Mouse (Mus musculus) testis, adult 2 months (tissue): ENCODE data around the gene Tspan17. TPM values are rescaled to one million over a fixed set of nuclear protein-coding genes. Genes with fewer than 3 reads are reported as not detected.

Experiments
- H3K27ac ChIP-seq: fragments of 200-500 bp; 2 replicates; pipeline ENCODE4 v1.5.1; 2012; ENCODE audit warnings: low read depth, low read length; ENCODE audit not compliant: control insufficient read depth, insufficient read depth
- H3K27me3 ChIP-seq: fragments of 200-500 bp; 2 replicates; pipeline ENCODE4 v1.6.1; 2012; ENCODE audit warnings: mild to moderate bottlenecking, low read length, moderate library complexity; ENCODE audit not compliant: control insufficient read depth, insufficient read depth
- H3K36me3 ChIP-seq: fragments of 200-500 bp; 2 replicates; pipeline ENCODE4 v1.6.1; 2012; ENCODE audit warnings: mild to moderate bottlenecking, low read length; ENCODE audit not compliant: control insufficient read depth, insufficient read depth
- H3K4me1 ChIP-seq: fragments of 200-500 bp; 2 replicates; pipeline ENCODE4 v1.6.1; 2012; ENCODE audit warnings: low read length; ENCODE audit not compliant: control insufficient read depth, insufficient read depth
- H3K4me3 ChIP-seq: fragments of 200-500 bp; 2 replicates; pipeline ENCODE4 v1.5.1; 2012; ENCODE audit warnings: low read depth, mild to moderate bottlenecking, low read length, moderate library complexity, mixed read lengths; ENCODE audit not compliant: control insufficient read depth
- CTCF ChIP-seq: fragments of 200-500 bp; IDR thresholded peaks from 2 replicates; pipeline ENCODE4 v1.5.1; 2012; ENCODE audit warnings: low read depth, mild to moderate bottlenecking, inconsistent platforms, low read length, moderate library complexity; ENCODE audit not compliant: control insufficient read depth, insufficient read depth, insufficient replicate concordance
- POLR2A ChIP-seq: fragments of 200-500 bp; IDR thresholded peaks from 2 replicates; pipeline ENCODE4 v1.6.1; 2012; ENCODE audit warnings: low read depth, mild to moderate bottlenecking, inconsistent platforms, low read length, moderate library complexity; ENCODE audit not compliant: control insufficient read depth
- polyA plus RNA-seq: library from polyadenylated mRNA; depleted of rRNA; stranded (reverse); fragments of >200 nt; gene quantifications from 2 replicates; pipeline ENCODE4 v1.2.3, GENCODE M21; 2012

Tspan17 gene
- polyA plus RNA-seq, 1 experiment: 14.3 TPM

GRCm38 (mm10) chr13:54758045-54758755 is 31.0 kb upstream of the Tspan17 start:
- H3K27ac ChIP-seq: no peak overlapping the region; the same call in 1 of the 2 replicates
- H3K27me3 ChIP-seq: no peaks in the 10 kb centered on the region
- H3K4me1 ChIP-seq: peaks cover 20% of the 10 kb centered on the region
- TF ChIP-seq CTCF (peak; percentile 75; the same call in 1 of the 2 replicates), POLR2A (0 out of 2 replicates have a peak, but pooled peaks have one; percentile 26)
- H3K36me3 ChIP-seq: no peaks in the 10 kb centered on the region
- H3K4me3 ChIP-seq: peak overlapping the region; percentile 70

GRCm38 (mm10) chr13:54758756-54759470 is 30.3 kb upstream of the Tspan17 start:
- no peak for TF ChIP-seq POLR2A
- no peaks in the 10 kb centered on the region for H3K27me3 ChIP-seq
- peaks cover 20% of the 10 kb centered on the region for H3K4me1 ChIP-seq
- H3K36me3 ChIP-seq: no peaks in the 10 kb centered on the region
- peak overlapping the region; percentile 70 for H3K4me3 ChIP-seq
- no peak overlapping the region; the same call in 1 of the 2 replicates for H3K27ac ChIP-seq

GRCm38 (mm10) chr13:54759496-54759895 is 29.7 kb upstream of the Tspan17 start:
- Histone ChIP-seq H3K4me1 (peaks cover 20% of the 10 kb centered on the region), H3K27me3 (no peaks in the 10 kb centered on the region), H3K36me3 (no peaks in the 10 kb centered on the region), H3K27ac (no peak overlapping the region), H3K4me3 (no peak overlapping the region)
- TF ChIP-seq POLR2A: no peak
- no peak for TF ChIP-seq CTCF

- H3K36me3 ChIP-seq: no peaks in the 10 kb centered on the region
- H3K4me1 ChIP-seq: peaks cover 20% of the 10 kb centered on the region
- no peak overlapping the region for H3K4me3 ChIP-seq
- TF ChIP-seq POLR2A (no peak), CTCF (no peak)
- no peak overlapping the region for H3K27ac ChIP-seq
- H3K27me3 ChIP-seq: no peaks in the 10 kb centered on the region
These were observed 28.9 kb upstream of the Tspan17 start for GRCm38 (mm10) chr13:54760164-54760795.

- H3K4me3 ChIP-seq: no peak overlapping the region
- no peak for TF ChIP-seq CTCF
- TF ChIP-seq POLR2A: no peak
- H3K27me3 ChIP-seq: no peaks in the 10 kb centered on the region
- peaks cover 26% of the 10 kb centered on the region for H3K4me1 ChIP-seq
- no peak overlapping the region for H3K27ac ChIP-seq
- H3K36me3 ChIP-seq: no peaks in the 10 kb centered on the region
These were observed 28.3 kb upstream of the Tspan17 start for GRCm38 (mm10) chr13:54760906-54761305.

GRCm38 (mm10) chr13:54765281-54766191 is 23.6 kb upstream of the Tspan17 start:
- H3K27me3 ChIP-seq: no peaks in the 10 kb centered on the region
- H3K27ac ChIP-seq: no peak overlapping the region
- TF ChIP-seq CTCF (no peak), POLR2A (no peak)
- H3K4me1 ChIP-seq: peaks cover 10% of the 10 kb centered on the region; the same call in 1 of the 2 replicates
- no peaks in the 10 kb centered on the region for H3K36me3 ChIP-seq
- peak overlapping the region; percentile 39 for H3K4me3 ChIP-seq
